Mouse (Mus musculus): ENCODE data around the gene Flt3l. TPM values are rescaled to one million over a fixed set of nuclear protein-coding genes. Genes with fewer than 3 reads are reported as not detected.
"Not testable (repeated sequence)": the region's sequence is repeated elsewhere in the genome, so short reads cannot be mapped to it uniquely, and the experiment has no call there.

Flt3l gene
- polyA plus RNA-seq, 1 experiment, result 151 TPM

- DNase-seq, result no peak
- H3K4me3 ChIP-seq (replicated peaks; ENCODE audit: extremely low read depth, low read depth, low read length), result no peak overlapping the region
- no peaks in the 10 kb centered on the region for H3K4me1 ChIP-seq (ENCODE audit: control insufficient read depth, insufficient read depth, low read length)
- TF ChIP-seq CTCF (IDR thresholded peaks at IDR 0.05; ENCODE audit: insufficient read depth, low read length), result no peak
- no peak for TF ChIP-seq POLR2A (IDR thresholded peaks at IDR 0.05; ENCODE audit: borderline replicate concordance, extremely low read depth, low read depth, low read length)
- WGBS, result 88% methylated on average over 14 of the region's 14 CpGs
These were observed 21.2 kb upstream of the Flt3l start for GRCm38 (mm10) chr7:45157459-45157858.

- no peak for DNase-seq
- WGBS, result 93% methylated on average over 15 of the region's 15 CpGs
- no peak for TF ChIP-seq POLR2A (IDR thresholded peaks at IDR 0.05; ENCODE audit: borderline replicate concordance, extremely low read depth, low read depth, low read length)
- no peak for TF ChIP-seq CTCF (IDR thresholded peaks at IDR 0.05; ENCODE audit: insufficient read depth, low read length)
- Histone ChIP-seq H3K4me3 (replicated peaks; ENCODE audit: extremely low read depth, low read depth, low read length) (no peak overlapping the region), H3K4me1 (ENCODE audit: control insufficient read depth, insufficient read depth, low read length) (peaks cover 4% of the 10 kb centered on the region)
These were observed 20.0 kb upstream of the Flt3l start for GRCm38 (mm10) chr7:45156206-45156605.

GRCm38 (mm10) chr7:45155590-45155989, 19.4 kb upstream of the Flt3l start:
- no peak for TF ChIP-seq CTCF (IDR thresholded peaks at IDR 0.05; ENCODE audit: insufficient read depth, low read length)
- no peak for TF ChIP-seq POLR2A (IDR thresholded peaks at IDR 0.05; ENCODE audit: borderline replicate concordance, extremely low read depth, low read depth, low read length)
- peaks cover 4% of the 10 kb centered on the region for H3K4me1 ChIP-seq (ENCODE audit: control insufficient read depth, insufficient read depth, low read length)
- DNase-seq, result no peak
- 86% methylated on average over 9 of the region's 9 CpGs for WGBS
- H3K4me3 ChIP-seq (replicated peaks; ENCODE audit: extremely low read depth, low read depth, low read length), result no peak overlapping the region

GRCm38 (mm10) chr7:45154993-45155514, 18.8 kb upstream of the Flt3l start:
- 70% methylated on average over 12 of the region's 12 CpGs for WGBS
- no peak for DNase-seq
- Histone ChIP-seq H3K4me1 (ENCODE audit: control insufficient read depth, insufficient read depth, low read length) (peaks cover 6% of the 10 kb centered on the region), H3K4me3 (replicated peaks; ENCODE audit: extremely low read depth, low read depth, low read length) (no peak overlapping the region)
- TF ChIP-seq POLR2A (IDR thresholded peaks at IDR 0.05; ENCODE audit: borderline replicate concordance, extremely low read depth, low read depth, low read length), result no peak
- TF ChIP-seq CTCF (IDR thresholded peaks at IDR 0.05; ENCODE audit: insufficient read depth, low read length), result peak; percentile 46

- peak within 1 kb of the TSS; percentile 93 for H3K4me3 ChIP-seq (replicated peaks; ENCODE audit: extremely low read depth, low read depth, low read length)
- TF ChIP-seq CTCF (IDR thresholded peaks at IDR 0.05; ENCODE audit: insufficient read depth, low read length), result no peak
- TF ChIP-seq POLR2A (IDR thresholded peaks at IDR 0.05; ENCODE audit: borderline replicate concordance, extremely low read depth, low read depth, low read length), result peak; percentile 96
- peak; percentile 97 for DNase-seq
- WGBS, result 1% methylated on average over 69 of the region's 69 CpGs
- H3K4me1 ChIP-seq (ENCODE audit: control insufficient read depth, insufficient read depth, low read length), result peaks cover 6% of the 10 kb centered on the region
These were observed 18.1 kb upstream of the Flt3l start, which contains the start of the genes Pih1d1 and Aldh16a1 for GRCm38 (mm10) chr7:45154096-45154992. Gene Pih1d1 (plus strand): TSS chr7:45154303. Gene Aldh16a1 (minus strand): TSS chr7:45154584.

GRCm38 (mm10) chr7:45153586-45153985, 17.4 kb upstream of the Flt3l start:
- Histone ChIP-seq H3K4me3 (replicated peaks; ENCODE audit: extremely low read depth, low read depth, low read length) (peak overlapping the region; percentile 93), H3K4me1 (ENCODE audit: control insufficient read depth, insufficient read depth, low read length) (peaks cover 6% of the 10 kb centered on the region)
- DNase-seq, result no peak
- WGBS, result 3% methylated on average over 5 of the region's 5 CpGs
- no peak for TF ChIP-seq POLR2A (IDR thresholded peaks at IDR 0.05; ENCODE audit: borderline replicate concordance, extremely low read depth, low read depth, low read length)
- TF ChIP-seq CTCF (IDR thresholded peaks at IDR 0.05; ENCODE audit: insufficient read depth, low read length), result no peak

- DNase-seq; H3K4me3 ChIP-seq (replicated peaks; ENCODE audit: extremely low read depth, low read depth, low read length); H3K4me1 ChIP-seq (ENCODE audit: control insufficient read depth, insufficient read depth, low read length): not testable (repeated sequence)
- WGBS, result 93% methylated on average over 2 of the region's 2 CpGs
These were observed 16.8 kb upstream of the Flt3l start for GRCm38 (mm10) chr7:45153052-45153451.

- WGBS, result 25% methylated on average over 11 of the region's 11 CpGs
- H3K4me1 ChIP-seq (ENCODE audit: control insufficient read depth, insufficient read depth, low read length), result peaks cover 6% of the 10 kb centered on the region
- TF ChIP-seq CTCF (IDR thresholded peaks at IDR 0.05; ENCODE audit: insufficient read depth, low read length) (no peak), POLR2A (IDR thresholded peaks at IDR 0.05; ENCODE audit: borderline replicate concordance, extremely low read depth, low read depth, low read length) (peak; percentile 17; the same call in 1 of the 2 replicates)
- no peak overlapping the region for H3K4me3 ChIP-seq (replicated peaks; ENCODE audit: extremely low read depth, low read depth, low read length)
- no peak for DNase-seq
These were observed 15.1 kb upstream of the Flt3l start for GRCm38 (mm10) chr7:45151303-45151702.

- H3K4me1 ChIP-seq (ENCODE audit: control insufficient read depth, insufficient read depth, low read length), result peaks cover 6% of the 10 kb centered on the region
- DNase-seq, result no peak
- no peak overlapping the region for H3K4me3 ChIP-seq (replicated peaks; ENCODE audit: extremely low read depth, low read depth, low read length)
- TF ChIP-seq POLR2A (IDR thresholded peaks at IDR 0.05; ENCODE audit: borderline replicate concordance, extremely low read depth, low read depth, low read length), result no peak
- no peak for TF ChIP-seq CTCF (IDR thresholded peaks at IDR 0.05; ENCODE audit: insufficient read depth, low read length)
- 61% methylated on average over 4 of the region's 4 CpGs for WGBS
These were observed 14.1 kb upstream of the Flt3l start for GRCm38 (mm10) chr7:45150321-45150720.

GRCm38 (mm10) chr7:45149545-45149944, 13.3 kb upstream of the Flt3l start:
- Histone ChIP-seq H3K4me1 (ENCODE audit: control insufficient read depth, insufficient read depth, low read length) (peaks cover 6% of the 10 kb centered on the region), H3K4me3 (replicated peaks; ENCODE audit: extremely low read depth, low read depth, low read length) (no peak overlapping the region)
- TF ChIP-seq CTCF (IDR thresholded peaks at IDR 0.05; ENCODE audit: insufficient read depth, low read length), result no peak
- TF ChIP-seq POLR2A (IDR thresholded peaks at IDR 0.05; ENCODE audit: borderline replicate concordance, extremely low read depth, low read depth, low read length), result no peak
- no peak for DNase-seq
- 65% methylated on average over 6 of the region's 6 CpGs for WGBS
